Mouse (Mus musculus): ENCODE measurements at regions not wholly inside any gene's neighbourhood (a gene's known extent, or its start where the extent isn't known, plus 50 kb on each side); places are given as distances from the start of the nearest gene placed in this dataset.

DNA sequence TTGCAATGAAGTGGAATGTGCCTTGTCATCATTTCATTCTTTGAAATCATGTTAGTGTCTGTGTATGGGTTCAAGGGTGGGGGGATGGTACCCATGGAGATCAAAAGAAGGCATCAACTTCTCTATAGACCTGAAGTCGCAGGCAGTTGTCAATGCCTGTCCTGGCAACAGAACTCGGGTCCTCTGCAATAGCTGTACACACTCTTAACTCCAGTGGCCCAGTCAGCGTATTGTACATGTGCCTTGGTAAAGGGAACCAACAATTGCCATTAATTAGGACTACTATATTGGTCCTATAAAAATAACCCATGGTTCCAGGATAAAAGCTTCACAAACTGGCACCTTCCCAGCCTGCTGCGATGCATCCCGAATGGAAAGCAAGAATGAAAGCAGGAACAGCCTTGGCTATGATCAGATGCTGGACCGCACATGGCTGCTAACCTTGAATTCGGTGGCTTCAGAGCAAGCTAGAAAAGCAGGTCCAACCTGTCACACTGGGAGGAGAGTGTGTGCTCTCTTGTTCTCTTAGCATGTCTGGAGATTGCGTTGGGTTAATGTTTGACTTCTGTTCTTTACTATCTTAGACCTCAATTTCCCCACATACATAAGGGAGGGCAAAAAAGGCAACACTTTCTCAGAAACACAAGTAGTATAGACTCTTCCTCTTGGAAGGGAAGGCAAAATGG is 107.0 kb downstream of the Nufip1 start:
- TF ChIP-seq CTCF (IDR thresholded peaks at IDR 0.05; ENCODE audit: low read depth), result no peak
- no peak for TF ChIP-seq EP300 (IDR thresholded peaks at IDR 0.05; ENCODE audit: low read depth)

Measured in liver, embryonic 14.5 days (tissue).